Mouse (Mus musculus) heart, embryonic 15.5 days (tissue): ENCODE measurements around the gene Dmbx1. TPM values are rescaled to one million over a fixed set of nuclear protein-coding genes. Genes with fewer than 3 reads are reported as not detected.

Experiments
- ATAC-seq: fragments of 200-750 bp; cut with Nextera tagmentation; replicated peaks from 2 replicates; pipeline ENCODE4 v1.8.0; 2017; ENCODE audit warnings: low read depth, moderate TSS enrichment; ENCODE audit not compliant: insufficient number of reproducible peaks, insufficient read depth, low FRiP score
- H3K27ac ChIP-seq: fragments of 300-500 bp; sonication (generic); 2 replicates; pipeline ENCODE4 v1.5.1; 2015; ENCODE audit warnings: mild to moderate bottlenecking, inconsistent platforms
- H3K27me3 ChIP-seq: fragments of 300-500 bp; sonication (generic); 2 replicates; pipeline ENCODE4 v1.6.1; 2015; ENCODE audit warnings: inconsistent platforms
- H3K36me3 ChIP-seq: fragments of 300-500 bp; sonication (generic); 2 replicates; pipeline ENCODE4 v1.6.1; 2015; ENCODE audit warnings: mild to moderate bottlenecking, inconsistent platforms
- H3K4me1 ChIP-seq: fragments of 300-500 bp; sonication (generic); replicated peaks from 2 replicates; pipeline ENCODE4 v1.6.1; 2015; ENCODE audit warnings: inconsistent platforms
- H3K4me2 ChIP-seq: fragments of 300-500 bp; sonication (generic); 2 replicates; pipeline ENCODE4 v1.6.1; 2015; ENCODE audit warnings: inconsistent platforms, mild to moderate bottlenecking, moderate library complexity
- H3K4me3 ChIP-seq: fragments of 300-500 bp; sonication (generic); 2 replicates; pipeline ENCODE4 v1.5.1; 2015; ENCODE audit warnings: mild to moderate bottlenecking, inconsistent platforms
- H3K9ac ChIP-seq: fragments of 300-500 bp; sonication (generic); 2 replicates; pipeline ENCODE4 v1.6.1; 2015; ENCODE audit warnings: mild to moderate bottlenecking, inconsistent platforms
- H3K9me3 ChIP-seq: fragments of 300-500 bp; sonication (generic); replicated peaks from 2 replicates; pipeline ENCODE4 v1.6.1; 2016; ENCODE audit warnings: inconsistent platforms
- WGBS: fragments of 180-500 bp; shearing (Covaris S2); methylation state at CpG from one replicate; pipeline ENCODE4 v1.1.7; 2015; ENCODE audit warnings: mixed read lengths; 5-methylcytosine and 5-hydroxymethylcytosine counted together
- polyA plus RNA-seq: library from polyadenylated mRNA; unstranded; fragments of >200 nt; fragmentation: Nextera tagmentation; extraction: Ambion mirVana; gene quantifications from 2 replicates; pipeline ENCODE4 v1.2.1, GENCODE M21; 2015

Dmbx1 gene
- 0.03 and 0.04 TPM in 2 replicates for polyA plus RNA-seq

- peaks cover 99% of the 10 kb centered on the region for H3K27me3 ChIP-seq
- H3K4me1 ChIP-seq: peaks cover 24% of the 10 kb centered on the region
- WGBS: 1% methylated on average over 71 of the region's 71 CpGs
- H3K9ac ChIP-seq: no peak within 1 kb of the TSS
- H3K36me3 ChIP-seq: no peaks in the 10 kb centered on the region
- ATAC-seq: 0 out of 2 replicates have a peak, but pooled peaks have one; percentile 33
- no peak within 1 kb of the TSS for H3K27ac ChIP-seq
- H3K4me2 ChIP-seq: peak within 1 kb of the TSS; percentile 65
- peak within 1 kb of the TSS; percentile 45 for H3K4me3 ChIP-seq
- no peaks in the 10 kb centered on the region for H3K9me3 ChIP-seq
These were observed at the start of gene Dmbx1 for GRCm38 (mm10) chr4:115939295-115940102. Dmbx1 (minus strand) TSS chr4:115939926.

- Histone ChIP-seq H3K36me3 (no peaks in the 10 kb centered on the region), H3K9ac (no peak overlapping the region), H3K9me3 (no peaks in the 10 kb centered on the region), H3K4me3 (no peak overlapping the region), H3K27ac (no peak overlapping the region), H3K27me3 (peaks cover 5% of the 10 kb centered on the region; the same call in 1 of the 2 replicates), H3K4me1 (0 out of 2 replicates have a peak, but pooled peaks cover 2% of the 10 kb centered on the region), H3K4me2 (no peak overlapping the region)
- WGBS: 73% methylated on average over 7 of the region's 7 CpGs
- no peak for ATAC-seq
These were observed 49.7 kb upstream of the Dmbx1 start for GRCm38 (mm10) chr4:115989382-115989781.

- no peak overlapping the region for H3K27ac ChIP-seq
- H3K4me1 ChIP-seq: 0 out of 2 replicates have a peak, but pooled peaks cover 2% of the 10 kb centered on the region
- no peak overlapping the region for H3K4me3 ChIP-seq
- H3K4me2 ChIP-seq: no peak overlapping the region
- peaks cover 12% of the 10 kb centered on the region for H3K27me3 ChIP-seq
- H3K9ac ChIP-seq: no peak overlapping the region
- no peaks in the 10 kb centered on the region for H3K9me3 ChIP-seq
- no peaks in the 10 kb centered on the region for H3K36me3 ChIP-seq
- ATAC-seq: no peak
- WGBS: 65% methylated on average over 5 of the region's 5 CpGs
These were observed 48.3 kb upstream of the Dmbx1 start for GRCm38 (mm10) chr4:115987858-115988530.

- no peak for ATAC-seq
- WGBS: 79% methylated on average over 1 of the region's 1 CpGs
- Histone ChIP-seq H3K4me1 (0 out of 2 replicates have a peak, but pooled peaks cover 2% of the 10 kb centered on the region), H3K4me2 (no peak overlapping the region), H3K27ac (no peak overlapping the region), H3K27me3 (peaks cover 13% of the 10 kb centered on the region), H3K9ac (no peak overlapping the region), H3K36me3 (no peaks in the 10 kb centered on the region), H3K9me3 (no peaks in the 10 kb centered on the region), H3K4me3 (no peak overlapping the region)
These were observed 47.7 kb upstream of the Dmbx1 start for GRCm38 (mm10) chr4:115987436-115987835.

- peaks cover 36% of the 10 kb centered on the region for H3K27me3 ChIP-seq
These were observed 45.2 kb upstream of the Dmbx1 start for GRCm38 (mm10) chr4:115984967-115985366.

GRCm38 (mm10) chr4:115984111-115984510 is 44.4 kb upstream of the Dmbx1 start:
- ATAC-seq: no peak
- Histone ChIP-seq H3K4me3 (no peak overlapping the region), H3K36me3 (no peaks in the 10 kb centered on the region), H3K9ac (no peak overlapping the region), H3K9me3 (no peaks in the 10 kb centered on the region), H3K27ac (no peak overlapping the region), H3K27me3 (peaks cover 44% of the 10 kb centered on the region), H3K4me1 (peaks cover 15% of the 10 kb centered on the region), H3K4me2 (0 out of 2 replicates have a peak overlapping the region, but pooled peaks have one; percentile 7)
- 1% methylated on average over 13 of the region's 13 CpGs for WGBS

More at GRCm38 (mm10) chr4:115984967-115985366, 45.2 kb upstream of the Dmbx1 start:
- ATAC-seq: no peak
- H3K9me3 ChIP-seq: no peaks in the 10 kb centered on the region
- H3K36me3 ChIP-seq: no peaks in the 10 kb centered on the region
- H3K27ac ChIP-seq: no peak overlapping the region
- peaks cover 9% of the 10 kb centered on the region; the same call in 1 of the 2 replicates for H3K4me1 ChIP-seq
- H3K9ac ChIP-seq: no peak overlapping the region
- no peak overlapping the region for H3K4me2 ChIP-seq
- no peak overlapping the region for H3K4me3 ChIP-seq
- WGBS: 25% methylated on average over 8 of the region's 8 CpGs

- no peak for ATAC-seq
- Histone ChIP-seq H3K9me3 (no peaks in the 10 kb centered on the region), H3K4me3 (no peak overlapping the region), H3K9ac (no peak overlapping the region), H3K27me3 (peaks cover 74% of the 10 kb centered on the region), H3K27ac (no peak overlapping the region), H3K4me1 (peaks cover 15% of the 10 kb centered on the region), H3K4me2 (no peak overlapping the region), H3K36me3 (no peaks in the 10 kb centered on the region)
- WGBS: 1% methylated on average over 8 of the region's 8 CpGs
These were observed 41.0 kb upstream of the Dmbx1 start for GRCm38 (mm10) chr4:115980676-115981075.

GRCm38 (mm10) chr4:115979437-115979836 is 39.7 kb upstream of the Dmbx1 start:
- peak overlapping the region; percentile 46; the same call in 1 of the 2 replicates for H3K9ac ChIP-seq
- H3K27me3 ChIP-seq: peaks cover 86% of the 10 kb centered on the region
- no peaks in the 10 kb centered on the region for H3K36me3 ChIP-seq
- WGBS: 1% methylated on average over 39 of the region's 39 CpGs
- H3K4me1 ChIP-seq: peaks cover 13% of the 10 kb centered on the region
- peak overlapping the region; percentile 40 for H3K4me3 ChIP-seq
- no peaks in the 10 kb centered on the region for H3K9me3 ChIP-seq
- H3K27ac ChIP-seq: no peak overlapping the region
- H3K4me2 ChIP-seq: peak overlapping the region; percentile 63
- ATAC-seq: no peak

- peaks cover 90% of the 10 kb centered on the region for H3K27me3 ChIP-seq
- peak overlapping the region; percentile 40 for H3K4me3 ChIP-seq
- no peaks in the 10 kb centered on the region for H3K36me3 ChIP-seq
- peaks cover 13% of the 10 kb centered on the region for H3K4me1 ChIP-seq
- no peak overlapping the region for H3K9ac ChIP-seq
- H3K9me3 ChIP-seq: no peaks in the 10 kb centered on the region
- peak overlapping the region; percentile 63 for H3K4me2 ChIP-seq
- ATAC-seq: no peak
- no peak overlapping the region for H3K27ac ChIP-seq
- WGBS: 16% methylated on average over 4 of the region's 4 CpGs
These were observed 39.2 kb upstream of the Dmbx1 start for GRCm38 (mm10) chr4:115978911-115979310.

- no peaks in the 10 kb centered on the region for H3K9me3 ChIP-seq
- H3K4me1 ChIP-seq: no peaks in the 10 kb centered on the region
- no peak for ATAC-seq
- H3K27me3 ChIP-seq: peaks cover 98% of the 10 kb centered on the region
- H3K27ac ChIP-seq: no peak overlapping the region
- WGBS: 46% methylated on average over 24 of the region's 24 CpGs
- no peak overlapping the region for H3K4me2 ChIP-seq
- no peak overlapping the region for H3K9ac ChIP-seq
- no peaks in the 10 kb centered on the region for H3K36me3 ChIP-seq
- no peak overlapping the region for H3K4me3 ChIP-seq
These were observed 32.8 kb upstream of the Dmbx1 start for GRCm38 (mm10) chr4:115972543-115972942.

- Histone ChIP-seq H3K4me2 (no peak overlapping the region), H3K4me3 (no peak overlapping the region), H3K4me1 (peaks cover 15% of the 10 kb centered on the region), H3K9ac (no peak overlapping the region), H3K27me3 (peaks cover 95% of the 10 kb centered on the region), H3K9me3 (no peaks in the 10 kb centered on the region), H3K36me3 (no peaks in the 10 kb centered on the region), H3K27ac (no peak overlapping the region)
- WGBS: 14% methylated on average over 5 of the region's 5 CpGs
- ATAC-seq: no peak
These were observed 24.7 kb upstream of the Dmbx1 start for GRCm38 (mm10) chr4:115964446-115964845.
